Mouse (Mus musculus): ENCODE data around the gene Usp12.

Usp12 gene

DNA sequence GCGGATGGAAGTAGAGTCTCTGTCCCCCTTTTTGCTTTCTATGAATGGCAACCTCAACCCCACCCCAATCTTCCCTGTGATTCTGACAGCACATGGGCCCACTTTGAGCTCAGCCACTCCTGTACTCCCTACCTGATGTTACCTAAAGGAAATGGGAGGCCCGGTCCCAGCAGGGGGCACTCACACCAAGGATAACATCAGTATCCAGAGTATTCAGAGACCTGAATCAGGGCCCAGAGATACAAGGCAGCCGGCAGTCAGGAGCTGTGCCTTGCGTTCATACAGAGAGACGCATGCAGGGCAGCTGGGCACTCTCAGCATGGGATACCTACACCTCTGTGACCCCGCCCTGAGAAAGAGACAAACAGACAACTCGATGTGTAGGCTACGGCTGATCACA, 103.1 kb downstream of the Usp12 start:
- DNase-seq = no peak

DNA sequence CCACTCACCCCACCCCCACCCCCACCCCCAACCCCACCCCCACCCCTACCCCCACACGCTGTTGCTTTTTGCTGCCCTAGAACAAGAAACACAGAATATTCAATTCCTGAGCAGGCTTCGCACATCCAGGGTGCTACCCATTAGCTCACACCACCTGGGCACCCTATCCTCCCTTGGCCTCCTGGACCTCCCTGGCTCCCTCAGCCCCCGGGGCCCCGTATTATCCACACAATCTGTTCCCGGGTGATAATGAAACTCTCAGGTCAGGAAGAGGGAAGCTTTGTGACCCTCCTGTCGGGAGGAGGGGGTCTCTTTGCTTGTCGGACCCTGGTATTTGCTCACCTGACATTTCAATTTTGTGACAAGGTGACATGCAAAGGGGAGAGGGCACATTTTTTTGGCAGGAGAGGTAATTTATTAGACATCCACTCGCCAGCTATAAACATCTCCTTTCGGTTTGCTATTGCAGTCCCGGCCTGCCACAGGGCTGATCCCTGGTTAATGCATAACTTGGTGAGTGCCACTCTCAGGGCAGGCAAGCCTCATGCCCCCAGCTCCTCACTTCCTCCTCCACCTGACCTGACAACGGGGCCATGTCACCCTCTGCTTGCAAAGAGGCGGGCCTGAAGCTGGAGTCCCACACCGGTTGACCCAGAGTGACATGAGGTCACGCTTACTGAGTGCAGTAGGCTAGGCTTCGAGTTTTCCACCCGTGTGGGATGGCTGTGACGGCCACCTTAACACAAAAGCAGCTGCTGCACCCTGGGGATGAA, 107.1 kb downstream of the Usp12 start:
- no peak for DNase-seq

DNA sequence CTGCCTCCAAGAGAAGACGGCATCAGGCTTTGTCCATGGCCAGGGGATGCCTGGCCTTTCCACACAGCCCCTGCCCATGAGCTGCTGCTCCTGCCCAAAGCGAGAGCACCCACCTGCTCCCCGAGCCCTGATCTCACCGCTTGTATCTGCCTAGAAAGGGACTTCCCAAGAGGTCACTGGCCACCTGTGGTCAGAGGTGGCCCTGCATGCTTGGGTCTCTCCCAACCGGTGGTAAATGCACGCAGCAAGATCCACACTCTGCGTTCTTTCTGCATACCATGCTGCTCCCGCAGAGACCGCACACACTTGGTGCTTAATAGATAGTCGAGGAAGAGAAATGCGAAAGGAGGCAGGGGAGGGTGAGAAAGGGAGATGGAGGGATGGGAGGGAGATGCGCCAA, 107.9 kb downstream of the Usp12 start:
- no peak for DNase-seq
